Mouse (Mus musculus): ENCODE results near the gene Tsga13.
A peak's percentile ranks its signal among the peaks of the same experiment; 100 is the strongest.

Tsga13 gene

GRCm38 (mm10) chr6:30865031-30865678 is 50.2 kb downstream of the Tsga13 start:
- DNase-seq (ENCODE audit: low read depth, low spot score): no peak

GRCm38 (mm10) chr6:30855956-30856355 is 59.4 kb downstream of the Tsga13 start:
- DNase-seq (ENCODE audit: low read depth, low spot score): no peak

- DNase-seq (ENCODE audit: low read depth, low spot score): no peak
Measured at GRCm38 (mm10) chr6:30855205-30855604, 60.2 kb downstream of the Tsga13 start.

- DNase-seq (ENCODE audit: low read depth, low spot score): peak; percentile 35
Measured at GRCm38 (mm10) chr6:30849818-30850217, 65.6 kb downstream of the Tsga13 start.
